Comparison of ENCODE assay signal across 11 mouse cellular contexts in the genomic region with DNA sequence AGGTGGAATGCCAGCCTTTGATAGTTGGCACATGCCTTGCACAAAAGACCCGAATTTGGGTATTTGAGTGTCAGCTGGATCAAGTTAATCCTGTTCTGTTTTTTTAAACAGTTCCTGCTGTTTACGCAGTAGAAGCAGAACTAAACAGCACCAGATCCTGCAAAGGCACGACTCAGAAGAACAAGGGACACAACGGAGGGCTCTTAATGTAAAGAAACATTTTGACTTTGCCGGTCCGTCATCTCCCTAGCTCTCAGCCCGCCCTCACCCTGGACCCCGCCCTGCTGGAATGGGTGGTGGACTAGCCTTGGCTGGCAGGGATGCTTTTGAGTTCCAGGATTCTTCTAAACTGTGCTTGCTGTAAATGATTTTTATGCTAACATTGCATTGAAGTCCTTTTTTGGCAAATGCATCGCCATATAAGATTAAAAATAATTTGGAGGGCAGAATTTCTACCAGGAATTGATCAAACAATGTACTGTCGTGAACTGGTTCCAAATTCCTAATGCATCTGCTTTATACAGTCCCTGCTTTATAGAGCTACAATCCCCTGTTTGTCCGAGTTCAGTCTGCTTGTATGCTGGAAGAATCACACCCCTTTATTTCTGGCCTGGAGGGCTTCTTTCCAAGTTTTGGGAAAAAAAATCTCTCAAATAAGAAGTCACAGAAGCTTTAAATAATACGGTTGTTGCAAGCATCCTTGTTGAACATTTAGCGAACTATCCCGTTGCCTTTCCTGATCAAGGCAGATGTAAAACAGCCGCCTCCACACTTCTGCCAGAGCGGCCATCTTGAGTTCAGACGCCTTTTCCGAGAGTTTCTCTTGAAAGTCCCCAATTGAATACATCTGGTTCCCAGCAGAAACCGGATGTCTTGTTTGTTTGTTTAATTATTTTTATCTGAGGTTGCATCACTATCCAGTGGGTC.
DNase-seq lines count a peak whose midpoint lies in the region; TF ChIP-seq lines count a peak whose summit lies in the region.
"Had no signal": no experiment of that assay in that cellular context is flagged by ENCODE, and none has a peak within 500 bp of the region (broad histone marks: within the 10 kb centered on the region; RNA-seq: fewer than 3 reads in every experiment).

No protein-coding gene starts in this region.

- peak overlapping the region; percentile 11; the same call in 1 of the 2 replicates for H3K4me3 ChIP-seq in gastrocnemius, adult 2 months

- intact Hi-C loops in gastrocnemius, adult 2 months (cut with DNase I): no loop called here
- intact Hi-C loops in left cerebral cortex, postnatal 25 days (cut with DNase I): no loop called here

- DNase-seq in gastrocnemius, adult 2 months: no peak
- no peak for DNase-seq in gastrocnemius, postnatal 10 days
- DNase-seq in kidney, postnatal 4 days: peak; percentile 40 to 57
- DNase-seq in kidney, postnatal 36 days: no peak
- peak; percentile 30 for DNase-seq in MN1 (ENCODE audit: low spot score)
- peak; percentile 3 to 17 for DNase-seq in left cerebral cortex, postnatal 25 days (ENCODE audit: low spot score in 2 of 2)
- DNase-seq in testis, postnatal 10 days (ENCODE audit: low spot score): no peak
- no peak for DNase-seq in thymus, postnatal 25 days
- DNase-seq: gastrocnemius, postnatal 36 days; kidney, adult 18-20 months had no signal

- no peak for TF ChIP-seq CTCF in gastrocnemius, adult 2 months (IDR thresholded peaks at IDR 0.05)

- H3K27ac ChIP-seq in gastrocnemius, adult 2 months: peak overlapping the region; percentile 59
- H3K27ac ChIP-seq: macrophage had no signal

Comparison
In these comparisons a context has a peak if more than half of its experiments do, and no peak if none do; other contexts are left out.
1. DNase-seq: peak in kidney, postnatal 4 days (2 of 2), MN1 (single experiment) and left cerebral cortex, postnatal 25 days (2 of 2); none in gastrocnemius, adult 2 months (single experiment), gastrocnemius, postnatal 10 days (single experiment), kidney, postnatal 36 days (0 of 2), testis, postnatal 10 days (single experiment) and thymus, postnatal 25 days (single experiment).